Mouse (Mus musculus): Measurements from ENCODE around the gene Sparcl1.

GRCm38 (mm10) chr5:104042906-104043305 lies 70.6 kb downstream of the Sparcl1 start:
- TF ChIP-seq ZC3H11A (IDR thresholded peaks at IDR 0.05; ENCODE audit: borderline replicate concordance, low read depth, low read length) (no peak), HCFC1 (IDR thresholded peaks at IDR 0.05; ENCODE audit: borderline replicate concordance, insufficient read depth, low read length) (no peak), ZNF384 (IDR thresholded peaks at IDR 0.05; ENCODE audit: low read depth, low read length) (no peak), CHD2 (IDR thresholded peaks at IDR 0.05; ENCODE audit: low read depth, low read length) (no peak), MAFK (IDR thresholded peaks at IDR 0.05; ENCODE audit: insufficient read depth, low read depth, low read length) (no peak)
